Mouse (Mus musculus): Measurements from ENCODE around the gene Cd2ap. TPM values are rescaled to one million over a fixed set of nuclear protein-coding genes. Genes with fewer than 3 reads are reported as not detected.

Cd2ap gene
- polyA plus RNA-seq (2012; rRNA removed) = 14.6 and 19.1 TPM in 2 replicates

GRCm38 (mm10) chr17:42876001-42876903 lies at the start of gene Cd2ap:
Gene Cd2ap (minus strand): TSS chr17:42876665.
- Histone ChIP-seq H3K4me1 (ENCODE audit: control insufficient read depth, insufficient read depth, low read length) (peaks cover 5% of the 10 kb centered on the region; the same call in 1 of the 2 replicates), H3K27ac (ENCODE audit: insufficient read depth, low read depth, low read length) (peak within 1 kb of the TSS; percentile 90), H3K4me3 (ENCODE audit: insufficient read depth, low read depth, low read length) (peak within 1 kb of the TSS; percentile 94), H3K27me3 (replicated peaks; ENCODE audit: control insufficient read depth, insufficient read depth, low read length) (no peaks in the 10 kb centered on the region), H3K36me3 (ENCODE audit: control insufficient read depth, insufficient read depth, low read length) (no peaks in the 10 kb centered on the region)
- TF ChIP-seq CTCF (conservative IDR thresholded peaks at IDR 0.05; ENCODE audit: insufficient read depth, insufficient read length, low read depth, low read length) (no peak), POLR2A (IDR thresholded peaks at IDR 0.05; ENCODE audit: low read depth, low read length) (peak; percentile 67)
- peak; percentile 98 for DNase-seq
- under 1% methylated on average over 93 of the region's 94 CpGs for whole genome bisulfite sequencing

- 88% methylated on average over 5 of the region's 5 CpGs for WGBS
- Histone ChIP-seq H3K4me1 (ENCODE audit: control insufficient read depth, insufficient read depth, low read length) (no peaks in the 10 kb centered on the region), H3K36me3 (ENCODE audit: control insufficient read depth, insufficient read depth, low read length) (no peaks in the 10 kb centered on the region), H3K27ac (ENCODE audit: insufficient read depth, low read depth, low read length) (no peak overlapping the region), H3K4me3 (ENCODE audit: insufficient read depth, low read depth, low read length) (no peak overlapping the region), H3K27me3 (replicated peaks; ENCODE audit: control insufficient read depth, insufficient read depth, low read length) (no peaks in the 10 kb centered on the region)
- no peak for DNase-seq
- TF ChIP-seq CTCF (conservative IDR thresholded peaks at IDR 0.05; ENCODE audit: insufficient read depth, insufficient read length, low read depth, low read length) (no peak), POLR2A (IDR thresholded peaks at IDR 0.05; ENCODE audit: low read depth, low read length) (no peak)
Observed at GRCm38 (mm10) chr17:42924731-42925130, 48.3 kb upstream of the Cd2ap start.

GRCm38 (mm10) chr17:42918810-42919209 lies 42.3 kb upstream of the Cd2ap start:
- TF ChIP-seq POLR2A (IDR thresholded peaks at IDR 0.05; ENCODE audit: low read depth, low read length) = no peak
- TF ChIP-seq CTCF (conservative IDR thresholded peaks at IDR 0.05; ENCODE audit: insufficient read depth, insufficient read length, low read depth, low read length) = no peak
- Histone ChIP-seq H3K4me1 (ENCODE audit: control insufficient read depth, insufficient read depth, low read length) (no peaks in the 10 kb centered on the region), H3K27ac (ENCODE audit: insufficient read depth, low read depth, low read length) (no peak overlapping the region), H3K4me3 (ENCODE audit: insufficient read depth, low read depth, low read length) (no peak overlapping the region), H3K27me3 (replicated peaks; ENCODE audit: control insufficient read depth, insufficient read depth, low read length) (no peaks in the 10 kb centered on the region), H3K36me3 (ENCODE audit: control insufficient read depth, insufficient read depth, low read length) (no peaks in the 10 kb centered on the region)
- WGBS = 33% methylated on average over 9 of the region's 9 CpGs
- no peak for DNase-seq

- no peak for TF ChIP-seq POLR2A (IDR thresholded peaks at IDR 0.05; ENCODE audit: low read depth, low read length)
- no peak for TF ChIP-seq CTCF (conservative IDR thresholded peaks at IDR 0.05; ENCODE audit: insufficient read depth, insufficient read length, low read depth, low read length)
- no peak overlapping the region for H3K4me3 ChIP-seq (ENCODE audit: insufficient read depth, low read depth, low read length)
- WGBS = 90% methylated on average over 7 of the region's 7 CpGs
Observed at GRCm38 (mm10) chr17:42914726-42915125, 38.3 kb upstream of the Cd2ap start.

GRCm38 (mm10) chr17:42912193-42912592 lies 35.7 kb upstream of the Cd2ap start:
- no peaks in the 10 kb centered on the region for H3K36me3 ChIP-seq (ENCODE audit: control insufficient read depth, insufficient read depth, low read length)
- 17% methylated on average over 6 of the region's 6 CpGs for WGBS
- H3K27me3 ChIP-seq (replicated peaks; ENCODE audit: control insufficient read depth, insufficient read depth, low read length) = no peaks in the 10 kb centered on the region
- H3K27ac ChIP-seq (ENCODE audit: insufficient read depth, low read depth, low read length) = peak overlapping the region; percentile 10; the same call in 1 of the 2 replicates
- peak; percentile 31 for DNase-seq
- H3K4me1 ChIP-seq (ENCODE audit: control insufficient read depth, insufficient read depth, low read length) = peaks cover 17% of the 10 kb centered on the region
- no peak overlapping the region for H3K4me3 ChIP-seq (ENCODE audit: insufficient read depth, low read depth, low read length)
- TF ChIP-seq CTCF (conservative IDR thresholded peaks at IDR 0.05; ENCODE audit: insufficient read depth, insufficient read length, low read depth, low read length) (no peak), POLR2A (IDR thresholded peaks at IDR 0.05; ENCODE audit: low read depth, low read length) (no peak)

More at GRCm38 (mm10) chr17:42914726-42915125, 38.3 kb upstream of the Cd2ap start:
- Histone ChIP-seq H3K27ac (ENCODE audit: insufficient read depth, low read depth, low read length) (no peak overlapping the region), H3K4me1 (ENCODE audit: control insufficient read depth, insufficient read depth, low read length) (peaks cover 9% of the 10 kb centered on the region; the same call in 1 of the 2 replicates), H3K36me3 (ENCODE audit: control insufficient read depth, insufficient read depth, low read length) (no peaks in the 10 kb centered on the region), H3K27me3 (replicated peaks; ENCODE audit: control insufficient read depth, insufficient read depth, low read length) (no peaks in the 10 kb centered on the region)
- no peak for DNase-seq

- no peak overlapping the region for H3K27ac ChIP-seq (ENCODE audit: insufficient read depth, low read depth, low read length)
- no peak overlapping the region for H3K4me3 ChIP-seq (ENCODE audit: insufficient read depth, low read depth, low read length)
- H3K27me3 ChIP-seq (replicated peaks; ENCODE audit: control insufficient read depth, insufficient read depth, low read length) = no peaks in the 10 kb centered on the region
- DNase-seq = no peak
- TF ChIP-seq POLR2A (IDR thresholded peaks at IDR 0.05; ENCODE audit: low read depth, low read length) = no peak
- no peak for TF ChIP-seq CTCF (conservative IDR thresholded peaks at IDR 0.05; ENCODE audit: insufficient read depth, insufficient read length, low read depth, low read length)
- H3K4me1 ChIP-seq (ENCODE audit: control insufficient read depth, insufficient read depth, low read length) = peaks cover 17% of the 10 kb centered on the region
- H3K36me3 ChIP-seq (ENCODE audit: control insufficient read depth, insufficient read depth, low read length) = no peaks in the 10 kb centered on the region
- 83% methylated on average over 3 of the region's 3 CpGs for WGBS
Observed at GRCm38 (mm10) chr17:42910476-42910875, 34.0 kb upstream of the Cd2ap start.

GRCm38 (mm10) chr17:42909376-42909775 lies 32.9 kb upstream of the Cd2ap start:
- peaks cover 17% of the 10 kb centered on the region for H3K4me1 ChIP-seq (ENCODE audit: control insufficient read depth, insufficient read depth, low read length)
- TF ChIP-seq POLR2A (IDR thresholded peaks at IDR 0.05; ENCODE audit: low read depth, low read length) (no peak), CTCF (conservative IDR thresholded peaks at IDR 0.05; ENCODE audit: insufficient read depth, insufficient read length, low read depth, low read length) (no peak)
- peak; percentile 44 for DNase-seq
- H3K4me3 ChIP-seq (ENCODE audit: insufficient read depth, low read depth, low read length) = no peak overlapping the region
- H3K27me3 ChIP-seq (replicated peaks; ENCODE audit: control insufficient read depth, insufficient read depth, low read length) = no peaks in the 10 kb centered on the region
- peak overlapping the region; percentile 95 for H3K27ac ChIP-seq (ENCODE audit: insufficient read depth, low read depth, low read length)
- no peaks in the 10 kb centered on the region for H3K36me3 ChIP-seq (ENCODE audit: control insufficient read depth, insufficient read depth, low read length)
- WGBS = 36% methylated on average over 9 of the region's 9 CpGs
